Mouse (Mus musculus): ENCODE data around the gene Dcaf17.

Gene Dcaf17

GRCm38 (mm10) chr2:71121406-71121805 lies 66.3 kb downstream of the Dcaf17 start:
- no peak for DNase-seq (ENCODE audit: low spot score in 2 of 2)

GRCm38 (mm10) chr2:71122268-71123029 lies 67.3 kb downstream of the Dcaf17 start:
- no peak for DNase-seq (ENCODE audit: low spot score in 2 of 2)

GRCm38 (mm10) chr2:71123591-71123990 lies 68.5 kb downstream of the Dcaf17 start:
- DNase-seq (ENCODE audit: low spot score in 2 of 2) = no peak

GRCm38 (mm10) chr2:71127779-71128534 lies 72.8 kb downstream of the Dcaf17 start:
- DNase-seq (ENCODE audit: low spot score in 2 of 2) = no peak

GRCm38 (mm10) chr2:71130366-71130765 lies 75.2 kb downstream of the Dcaf17 start:
- no peak for DNase-seq (ENCODE audit: low spot score in 2 of 2)

GRCm38 (mm10) chr2:71131866-71132496 lies 76.9 kb downstream of the Dcaf17 start:
- no peak for DNase-seq (ENCODE audit: low spot score in 2 of 2)

GRCm38 (mm10) chr2:71134041-71134505 lies 78.9 kb downstream of the Dcaf17 start:
- DNase-seq (ENCODE audit: low spot score in 2 of 2) = no peak

GRCm38 (mm10) chr2:71134836-71135235 lies 79.7 kb downstream of the Dcaf17 start:
- no peak for DNase-seq (ENCODE audit: low spot score in 2 of 2)

- no peak for DNase-seq (ENCODE audit: low spot score in 2 of 2)
Observed at GRCm38 (mm10) chr2:71140622-71141021, 85.5 kb downstream of the Dcaf17 start.

GRCm38 (mm10) chr2:71142410-71142809 lies 87.3 kb downstream of the Dcaf17 start:
- DNase-seq (ENCODE audit: low spot score in 2 of 2) = no peak

GRCm38 (mm10) chr2:71145853-71146252 lies 90.7 kb downstream of the Dcaf17 start:
- no peak for DNase-seq (ENCODE audit: low spot score in 2 of 2)

- no peak for DNase-seq (ENCODE audit: low spot score in 2 of 2)
Observed at GRCm38 (mm10) chr2:71146266-71146665, 91.1 kb downstream of the Dcaf17 start.

GRCm38 (mm10) chr2:71147816-71148215 lies 92.7 kb downstream of the Dcaf17 start:
- no peak for DNase-seq (ENCODE audit: low spot score in 2 of 2)

Measured in right cerebral cortex, adult 2 months (tissue).